In the genomic region with DNA sequence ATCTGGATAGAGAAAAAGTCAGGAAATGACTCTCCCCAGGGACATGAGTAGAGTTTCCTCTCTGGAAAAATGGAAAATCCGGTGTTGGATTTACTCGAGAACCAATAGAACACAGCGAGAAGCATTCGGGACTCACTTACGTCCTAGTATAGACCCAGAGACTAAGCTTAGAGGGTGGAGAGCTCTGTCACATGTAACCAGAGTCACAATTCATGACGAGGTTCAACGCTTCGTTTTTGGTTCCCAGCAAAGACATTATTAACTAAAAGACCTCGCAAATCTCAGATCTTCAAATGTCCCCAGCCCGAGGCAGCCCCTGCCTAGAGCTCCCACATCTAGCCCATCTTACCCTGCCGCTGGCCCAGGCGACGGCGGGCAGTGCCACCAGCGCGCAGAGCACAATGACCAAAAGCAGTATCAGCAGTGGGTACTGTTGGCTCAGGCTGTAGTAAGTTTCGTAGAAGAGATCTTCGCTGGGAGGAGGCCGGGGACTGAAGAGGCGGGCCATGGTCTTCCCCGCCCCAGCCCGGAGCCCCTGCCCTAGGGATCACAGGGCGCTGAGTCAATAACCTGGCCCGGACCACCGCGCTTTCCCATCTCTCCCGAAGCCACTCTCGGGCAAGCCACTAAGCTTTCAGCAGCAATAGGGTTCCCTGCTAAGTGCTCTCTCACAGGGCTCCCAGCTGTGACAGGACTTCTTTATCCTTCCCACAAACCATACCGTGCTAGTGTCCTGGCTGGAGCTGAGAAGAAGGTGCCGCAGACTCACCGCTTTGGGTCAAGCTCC, we compare ENCODE assay signal across 7 mouse cellular contexts. TPM values are rescaled to one million over a fixed set of nuclear protein-coding genes. Genes with fewer than 3 reads are reported as not detected.
DNase-seq lines count a peak whose midpoint lies in the region; ATAC-seq and TF ChIP-seq lines count a peak whose summit lies in the region.

No protein-coding gene starts in this region.

- H3K9ac ChIP-seq in intestine, embryonic 15.5 days, result peak overlapping the region; percentile 45
- peak overlapping the region; percentile 28 for H3K9ac ChIP-seq in lung, embryonic 15.5 days
- no peak overlapping the region for H3K9ac ChIP-seq in stomach, embryonic 14.5 days (replicated peaks; ENCODE audit: low read depth, low read length)

- H3K36me3 ChIP-seq in E14TG2a.4 (ENCODE audit: insufficient read depth, low read length), result peaks cover 20% of the 10 kb centered on the region
- no peaks in the 10 kb centered on the region for H3K36me3 ChIP-seq in intestine, embryonic 15.5 days
- H3K36me3 ChIP-seq in lung, embryonic 15.5 days, result no peaks in the 10 kb centered on the region
- H3K36me3 ChIP-seq in stomach, embryonic 14.5 days (ENCODE audit: control insufficient read depth, insufficient read depth, low read length), result no peaks in the 10 kb centered on the region

- peak overlapping the region; percentile 66 for H3K4me3 ChIP-seq in E14TG2a.4 (replicated peaks; ENCODE audit: low read length)
- H3K4me3 ChIP-seq in intestine, embryonic 15.5 days (replicated peaks), result peak overlapping the region; percentile 43
- H3K4me3 ChIP-seq in lung, embryonic 15.5 days, result peak overlapping the region; percentile 46
- H3K4me3 ChIP-seq in stomach, embryonic 14.5 days (ENCODE audit: low read depth, low read length), result peak overlapping the region; percentile 40

- peak; percentile 19 for ATAC-seq in intestine, embryonic 15.5 days
- peak; percentile 68; the same call in 1 of the 2 replicates for ATAC-seq in lung, embryonic 15.5 days (ENCODE audit: borderline replicate concordance, extremely low read depth, low FRiP score, low TSS enrichment)
- no peak for ATAC-seq in stomach, embryonic 14.5 days (ENCODE audit: insufficient number of reproducible peaks, insufficient read depth, low FRiP score, low read depth)

- no peak for TF ChIP-seq CTCF in E14TG2a.4 (conservative IDR thresholded peaks at IDR 0.05; ENCODE audit: low read length)

- H3K9me3 ChIP-seq in E14TG2a.4 (ENCODE audit: low read length), result no peaks in the 10 kb centered on the region
- no peaks in the 10 kb centered on the region for H3K9me3 ChIP-seq in intestine, embryonic 15.5 days
- no peaks in the 10 kb centered on the region for H3K9me3 ChIP-seq in lung, embryonic 15.5 days
- no peaks in the 10 kb centered on the region for H3K9me3 ChIP-seq in stomach, embryonic 14.5 days (ENCODE audit: control insufficient read depth, low read depth, low read length)

- H3K4me1 ChIP-seq in E14TG2a.4 (replicated peaks; ENCODE audit: low read depth, low read length), result peaks cover 53% of the 10 kb centered on the region
- peaks cover 26% of the 10 kb centered on the region for H3K4me1 ChIP-seq in intestine, embryonic 15.5 days (replicated peaks)
- peaks cover 32% of the 10 kb centered on the region for H3K4me1 ChIP-seq in lung, embryonic 15.5 days
- H3K4me1 ChIP-seq in stomach, embryonic 14.5 days (ENCODE audit: control insufficient read depth, insufficient read depth, low read length), result peaks cover 19% of the 10 kb centered on the region; the same call in 1 of the 2 replicates

- H3K27ac ChIP-seq in intestine, embryonic 15.5 days, result peak overlapping the region; percentile 56; the same call in 1 of the 2 replicates
- peak overlapping the region; percentile 77 for H3K27ac ChIP-seq in lung, embryonic 15.5 days
- H3K27ac ChIP-seq in stomach, embryonic 14.5 days (ENCODE audit: low read length), result peak overlapping the region; percentile 58; the same call in 1 of the 2 replicates

- peak overlapping the region; percentile 78 for H3K4me2 ChIP-seq in intestine, embryonic 15.5 days (replicated peaks)
- H3K4me2 ChIP-seq in lung, embryonic 15.5 days, result peak overlapping the region; percentile 77
- peak overlapping the region; percentile 78 for H3K4me2 ChIP-seq in stomach, embryonic 14.5 days (replicated peaks; ENCODE audit: low read depth, low read length)

- intact Hi-C loops in left cerebral cortex, postnatal 36 days (cut with DNase I), result no loop called here

- peaks cover 90% of the 10 kb centered on the region for H3K27me3 ChIP-seq in E14TG2a.4 (ENCODE audit: insufficient read depth, low read length)
- peaks cover 6% of the 10 kb centered on the region; the same call in 1 of the 2 replicates for H3K27me3 ChIP-seq in intestine, embryonic 15.5 days (replicated peaks)
- peaks cover 40% of the 10 kb centered on the region for H3K27me3 ChIP-seq in lung, embryonic 15.5 days
- H3K27me3 ChIP-seq in stomach, embryonic 14.5 days (ENCODE audit: control insufficient read depth, insufficient read depth, low read length), result peaks cover 6% of the 10 kb centered on the region

- WGBS in intestine, embryonic 15.5 days, result 6% methylated on average over 31 of the region's 31 CpGs
- 1% methylated on average over 31 of the region's 31 CpGs for WGBS in lung, embryonic 15.5 days
- 4% methylated on average over 31 of the region's 31 CpGs for WGBS in stomach, embryonic 14.5 days

- peak; percentile 54 for DNase-seq in NIH3T3 (ENCODE audit: low read depth)
- DNase-seq in gastrocnemius, postnatal 10 days, result peak; percentile 24
- no peak for DNase-seq in left cerebral cortex, postnatal 36 days (ENCODE audit: low spot score in 2 of 2)

RNA-seq across cellular contexts. Expression of a gene that starts 0.5 kb away (rescaled TPM):
- total RNA-seq in gastrocnemius, postnatal 10 days (2021), result 1 to 10 TPM; 5.9 to 9.4 TPM
- polyA plus RNA-seq in intestine, embryonic 15.5 days (2015; fragmentation: Nextera tagmentation; extraction: Ambion mirVana), result 6.7 and 7.0 TPM in 2 replicates
- 14.3 and 18.0 TPM in 2 replicates for polyA plus RNA-seq in lung, embryonic 15.5 days (2015; fragmentation: Nextera tagmentation; extraction: Ambion mirVana)
- 4.3 and 5.8 TPM in 2 replicates for polyA plus RNA-seq in stomach, embryonic 14.5 days (2014; fragmentation: Nextera tagmentation; extraction: Ambion mirVana)
- total RNA-seq in left cerebral cortex, postnatal 36 days (2021), result 1 to 10 TPM; 3.8 to 8.0 TPM

RNA-seq across cellular contexts. Expression of a gene that starts 5.3 kb away (rescaled TPM):
- 1 to 10 TPM; 3.9 to 4.2 TPM for total RNA-seq in gastrocnemius, postnatal 10 days (2021)
- polyA plus RNA-seq in intestine, embryonic 15.5 days (2015; fragmentation: Nextera tagmentation; extraction: Ambion mirVana), result 45.2 and 45.6 TPM in 2 replicates
- 43.4 and 45.6 TPM in 2 replicates for polyA plus RNA-seq in lung, embryonic 15.5 days (2015; fragmentation: Nextera tagmentation; extraction: Ambion mirVana)
- 25.3 and 32.3 TPM in 2 replicates for polyA plus RNA-seq in stomach, embryonic 14.5 days (2014; fragmentation: Nextera tagmentation; extraction: Ambion mirVana)
- under 1 TPM in 1 of 2 experiments, not detected in 1; 0.89 TPM for total RNA-seq in left cerebral cortex, postnatal 36 days (2021)

RNA-seq across cellular contexts. Expression of a gene that starts 17.6 kb away (rescaled TPM):
- under 1 TPM; 0.16 to 0.61 TPM for total RNA-seq in gastrocnemius, postnatal 10 days (2021)
- polyA plus RNA-seq in intestine, embryonic 15.5 days (2015; fragmentation: Nextera tagmentation; extraction: Ambion mirVana), result 0.93 and 1.0 TPM in 2 replicates
- polyA plus RNA-seq in lung, embryonic 15.5 days (2015; fragmentation: Nextera tagmentation; extraction: Ambion mirVana), result 1.7 and 2.6 TPM in 2 replicates
- polyA plus RNA-seq in stomach, embryonic 14.5 days (2014; fragmentation: Nextera tagmentation; extraction: Ambion mirVana), result 0.42 and 0.88 TPM in 2 replicates
- total RNA-seq in left cerebral cortex, postnatal 36 days (2021), result under 1 TPM; 0.29 to 0.59 TPM

RNA-seq across cellular contexts. Expression of a gene that starts 22.1 kb away (rescaled TPM):
- total RNA-seq in gastrocnemius, postnatal 10 days (2021), result under 1 TPM; 0.07 to 0.14 TPM
- 0.31 and 0.52 TPM in 2 replicates for polyA plus RNA-seq in intestine, embryonic 15.5 days (2015; fragmentation: Nextera tagmentation; extraction: Ambion mirVana)
- polyA plus RNA-seq in lung, embryonic 15.5 days (2015; fragmentation: Nextera tagmentation; extraction: Ambion mirVana), result 0.25 and 0.35 TPM in 2 replicates
- 0.13 and 0.52 TPM in 2 replicates for polyA plus RNA-seq in stomach, embryonic 14.5 days (2014; fragmentation: Nextera tagmentation; extraction: Ambion mirVana)
- under 1 TPM; 0.20 to 0.67 TPM for total RNA-seq in left cerebral cortex, postnatal 36 days (2021)

RNA-seq across cellular contexts. Expression of a gene that starts 25.1 kb away (rescaled TPM):
- not detected for total RNA-seq in gastrocnemius, postnatal 10 days (2021)
- polyA plus RNA-seq in intestine, embryonic 15.5 days (2015; fragmentation: Nextera tagmentation; extraction: Ambion mirVana), result 52.7 and 63.5 TPM in 2 replicates
- 0.55 and 0.80 TPM in 2 replicates for polyA plus RNA-seq in lung, embryonic 15.5 days (2015; fragmentation: Nextera tagmentation; extraction: Ambion mirVana)
- polyA plus RNA-seq in stomach, embryonic 14.5 days (2014; fragmentation: Nextera tagmentation; extraction: Ambion mirVana), result 2.3 and 2.6 TPM in 2 replicates
- total RNA-seq in left cerebral cortex, postnatal 36 days (2021), result 1 to 10 TPM; 2.5 to 3.0 TPM

Comparison
In these comparisons a context has a peak if more than half of its experiments do, and no peak if none do; other contexts are left out.
1. DNase-seq: peak in NIH3T3 (single experiment) and gastrocnemius, postnatal 10 days (single experiment); none in left cerebral cortex, postnatal 36 days (0 of 2).
2. Peak in every context shown above with its lines, with median percentiles within 50 percentile points of each other: H3K4me3 ChIP-seq, H3K27ac ChIP-seq and H3K4me2 ChIP-seq.